Mouse (Mus musculus): ENCODE results near the gene Rps6ka5. TPM values are rescaled to one million over a fixed set of nuclear protein-coding genes. Genes with fewer than 3 reads are reported as not detected.

Rps6ka5 gene
- polyA plus RNA-seq, 1 experiment from 2014 or later: 1.6 TPM

GRCm38 (mm10) chr12:100529651-100530050, 197.1 kb downstream of the Rps6ka5 start:
- WGBS (ENCODE audit: insufficient replicate concordance): 74% methylated on average over 5 of the region's 5 CpGs
- H3K4me1 ChIP-seq (replicated peaks): peaks cover 5% of the 10 kb centered on the region; the same call in 1 of the 2 replicates
- no peak overlapping the region for H3K4me3 ChIP-seq (replicated peaks)
- no peaks in the 10 kb centered on the region for H3K9me3 ChIP-seq (replicated peaks)
- no peak overlapping the region for H3K9ac ChIP-seq
- no peak overlapping the region for H3K27ac ChIP-seq (replicated peaks)
- H3K27me3 ChIP-seq: no peaks in the 10 kb centered on the region
- ATAC-seq (ENCODE audit: insufficient read depth): no peak
- H3K36me3 ChIP-seq (replicated peaks): no peaks in the 10 kb centered on the region
- H3K4me2 ChIP-seq: no peak overlapping the region

- Histone ChIP-seq H3K4me3 (replicated peaks) (no peak overlapping the region), H3K27me3 (no peaks in the 10 kb centered on the region), H3K4me2 (no peak overlapping the region), H3K4me1 (replicated peaks) (peaks cover 5% of the 10 kb centered on the region; the same call in 1 of the 2 replicates), H3K36me3 (replicated peaks) (no peaks in the 10 kb centered on the region), H3K9ac (no peak overlapping the region), H3K27ac (replicated peaks) (no peak overlapping the region), H3K9me3 (replicated peaks) (no peaks in the 10 kb centered on the region)
- ATAC-seq (ENCODE audit: insufficient read depth): no peak; the same call in 1 of the 2 replicates
- 49% methylated on average over 8 of the region's 8 CpGs for WGBS (ENCODE audit: insufficient replicate concordance)
These were observed 197.6 kb downstream of the Rps6ka5 start for GRCm38 (mm10) chr12:100529172-100529571.

- H3K9me3 ChIP-seq (replicated peaks): no peaks in the 10 kb centered on the region
- H3K4me3 ChIP-seq (replicated peaks): no peak overlapping the region
- no peaks in the 10 kb centered on the region for H3K36me3 ChIP-seq (replicated peaks)
- H3K27me3 ChIP-seq: no peaks in the 10 kb centered on the region
- 43% methylated on average over 3 of the region's 3 CpGs for WGBS (ENCODE audit: insufficient replicate concordance)
- no peak overlapping the region for H3K27ac ChIP-seq (replicated peaks)
- peaks cover 5% of the 10 kb centered on the region; the same call in 1 of the 2 replicates for H3K4me1 ChIP-seq (replicated peaks)
- no peak overlapping the region for H3K9ac ChIP-seq
- H3K4me2 ChIP-seq: no peak overlapping the region
- no peak for ATAC-seq (ENCODE audit: insufficient read depth)
These were observed 198.5 kb downstream of the Rps6ka5 start for GRCm38 (mm10) chr12:100528246-100528645.

DNA sequence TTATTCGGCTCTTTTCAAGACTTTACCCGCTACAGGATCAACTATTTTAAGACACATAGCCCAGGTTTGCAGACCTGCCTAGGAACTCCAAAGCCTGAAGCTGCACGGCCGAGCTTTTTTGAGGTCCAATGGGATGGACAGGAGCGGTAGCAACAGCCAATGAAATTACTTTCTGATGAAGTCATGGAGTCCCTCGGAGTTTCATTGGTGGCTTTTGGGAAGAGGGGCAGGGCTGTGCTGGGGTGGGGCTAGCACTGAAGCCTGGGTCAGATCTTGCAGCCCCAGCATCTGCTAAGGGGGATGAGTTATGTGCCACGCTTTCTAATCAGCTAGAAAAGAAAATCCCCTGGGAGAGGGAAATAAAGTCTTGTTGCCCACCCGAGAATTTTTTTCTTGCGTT, 199.0 kb downstream of the Rps6ka5 start:
- Histone ChIP-seq H3K27ac (replicated peaks) (no peak overlapping the region), H3K27me3 (no peaks in the 10 kb centered on the region), H3K36me3 (replicated peaks) (no peaks in the 10 kb centered on the region), H3K4me1 (replicated peaks) (peaks cover 5% of the 10 kb centered on the region; the same call in 1 of the 2 replicates), H3K4me2 (0 out of 2 replicates have a peak overlapping the region, but pooled peaks have one; percentile 21), H3K4me3 (replicated peaks) (no peak overlapping the region), H3K9me3 (replicated peaks) (no peaks in the 10 kb centered on the region), H3K9ac (no peak overlapping the region)
- peak; percentile 73 for ATAC-seq (ENCODE audit: insufficient read depth)
- 11% methylated on average over 9 of the region's 9 CpGs for WGBS (ENCODE audit: insufficient replicate concordance)

GRCm38 (mm10) chr12:100527241-100527640, 199.5 kb downstream of the Rps6ka5 start:
- 68% methylated on average over 9 of the region's 9 CpGs for WGBS (ENCODE audit: insufficient replicate concordance)
- Histone ChIP-seq H3K27ac (replicated peaks) (no peak overlapping the region), H3K36me3 (replicated peaks) (no peaks in the 10 kb centered on the region), H3K9me3 (replicated peaks) (no peaks in the 10 kb centered on the region), H3K4me2 (0 out of 2 replicates have a peak overlapping the region, but pooled peaks have one; percentile 21), H3K27me3 (no peaks in the 10 kb centered on the region), H3K4me1 (replicated peaks) (peaks cover 5% of the 10 kb centered on the region; the same call in 1 of the 2 replicates), H3K4me3 (replicated peaks) (no peak overlapping the region), H3K9ac (no peak overlapping the region)
- no peak for ATAC-seq (ENCODE audit: insufficient read depth)

GRCm38 (mm10) chr12:100525939-100526338, 200.8 kb downstream of the Rps6ka5 start:
- Histone ChIP-seq H3K4me3 (replicated peaks) (no peak overlapping the region), H3K27ac (replicated peaks) (no peak overlapping the region), H3K27me3 (peaks cover 10% of the 10 kb centered on the region), H3K9me3 (replicated peaks) (no peaks in the 10 kb centered on the region), H3K9ac (no peak overlapping the region), H3K36me3 (replicated peaks) (no peaks in the 10 kb centered on the region), H3K4me1 (replicated peaks) (peaks cover 8% of the 10 kb centered on the region; the same call in 1 of the 2 replicates), H3K4me2 (no peak overlapping the region)
- 57% methylated on average over 1 of the region's 1 CpGs for WGBS (ENCODE audit: insufficient replicate concordance)
- ATAC-seq (ENCODE audit: insufficient read depth): no peak

- H3K4me2 ChIP-seq: peak within 1 kb of the TSS; percentile 79
- H3K27ac ChIP-seq (replicated peaks): no peak within 1 kb of the TSS
- no peaks in the 10 kb centered on the region for H3K36me3 ChIP-seq (replicated peaks)
- peak within 1 kb of the TSS; percentile 65 for H3K4me3 ChIP-seq (replicated peaks)
- peaks cover 17% of the 10 kb centered on the region; the same call in 1 of the 2 replicates for H3K4me1 ChIP-seq (replicated peaks)
- peak; percentile 63 for ATAC-seq (ENCODE audit: insufficient read depth)
- peak within 1 kb of the TSS; percentile 64 for H3K9ac ChIP-seq
- peaks cover 32% of the 10 kb centered on the region for H3K27me3 ChIP-seq
- H3K9me3 ChIP-seq (replicated peaks): no peaks in the 10 kb centered on the region
- 4% methylated on average over 41 of the region's 42 CpGs for WGBS (ENCODE audit: insufficient replicate concordance)
These were observed 206.0 kb downstream of the Rps6ka5 start, which contains the start of gene Ttc7b for GRCm38 (mm10) chr12:100520794-100521186. Ttc7b (minus strand) TSS chr12:100520826.

GRCm38 (mm10) chr12:100520077-100520793, 206.5 kb downstream of the Rps6ka5 start:
- Histone ChIP-seq H3K27ac (replicated peaks) (no peak overlapping the region), H3K27me3 (peaks cover 32% of the 10 kb centered on the region), H3K36me3 (replicated peaks) (no peaks in the 10 kb centered on the region), H3K9me3 (replicated peaks) (no peaks in the 10 kb centered on the region), H3K4me1 (replicated peaks) (peaks cover 17% of the 10 kb centered on the region; the same call in 1 of the 2 replicates), H3K4me2 (peak overlapping the region; percentile 79), H3K4me3 (replicated peaks) (peak overlapping the region; percentile 65), H3K9ac (peak overlapping the region; percentile 64)
- ATAC-seq (ENCODE audit: insufficient read depth): peak; percentile 49
- under 1% methylated on average over 75 of the region's 76 CpGs for WGBS (ENCODE audit: insufficient replicate concordance)

DNA sequence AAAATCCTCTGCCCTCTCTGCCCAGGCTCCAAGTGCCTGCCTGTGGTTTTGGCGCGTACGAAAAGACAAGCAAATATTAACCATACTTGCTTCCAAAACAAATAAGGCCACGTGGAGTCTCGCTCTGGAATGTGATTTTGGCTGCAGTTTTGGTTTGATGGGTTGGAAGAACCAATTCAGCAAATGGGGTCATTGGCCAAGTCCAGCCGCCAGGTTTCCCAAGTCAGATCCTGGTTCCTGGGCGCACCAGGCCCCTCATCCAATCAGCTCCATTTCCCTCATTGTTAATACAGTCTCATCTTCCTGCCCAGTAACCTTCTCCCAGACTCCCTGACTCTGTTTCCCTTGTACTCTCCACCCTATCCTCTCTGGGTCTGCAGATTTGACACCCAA, 207.1 kb downstream of the Rps6ka5 start:
- H3K9me3 ChIP-seq (replicated peaks): no peaks in the 10 kb centered on the region
- WGBS (ENCODE audit: insufficient replicate concordance): 36% methylated on average over 7 of the region's 7 CpGs
- H3K4me1 ChIP-seq (replicated peaks): peaks cover 17% of the 10 kb centered on the region; the same call in 1 of the 2 replicates
- no peaks in the 10 kb centered on the region for H3K36me3 ChIP-seq (replicated peaks)
- peak overlapping the region; percentile 79 for H3K4me2 ChIP-seq
- H3K4me3 ChIP-seq (replicated peaks): peak overlapping the region; percentile 65
- peaks cover 32% of the 10 kb centered on the region for H3K27me3 ChIP-seq
- no peak for ATAC-seq (ENCODE audit: insufficient read depth)
- no peak overlapping the region for H3K9ac ChIP-seq
- no peak overlapping the region for H3K27ac ChIP-seq (replicated peaks)

- H3K9me3 ChIP-seq (replicated peaks): no peaks in the 10 kb centered on the region
- H3K4me3 ChIP-seq (replicated peaks): no peak overlapping the region
- H3K27me3 ChIP-seq: peaks cover 32% of the 10 kb centered on the region
- no peak for ATAC-seq (ENCODE audit: insufficient read depth)
- no peak overlapping the region for H3K9ac ChIP-seq
- 52% methylated on average over 9 of the region's 9 CpGs for WGBS (ENCODE audit: insufficient replicate concordance)
- H3K4me2 ChIP-seq: no peak overlapping the region
- peaks cover 17% of the 10 kb centered on the region; the same call in 1 of the 2 replicates for H3K4me1 ChIP-seq (replicated peaks)
- H3K36me3 ChIP-seq (replicated peaks): no peaks in the 10 kb centered on the region
- no peak overlapping the region for H3K27ac ChIP-seq (replicated peaks)
These were observed 209.4 kb downstream of the Rps6ka5 start for GRCm38 (mm10) chr12:100517371-100517770.

DNA sequence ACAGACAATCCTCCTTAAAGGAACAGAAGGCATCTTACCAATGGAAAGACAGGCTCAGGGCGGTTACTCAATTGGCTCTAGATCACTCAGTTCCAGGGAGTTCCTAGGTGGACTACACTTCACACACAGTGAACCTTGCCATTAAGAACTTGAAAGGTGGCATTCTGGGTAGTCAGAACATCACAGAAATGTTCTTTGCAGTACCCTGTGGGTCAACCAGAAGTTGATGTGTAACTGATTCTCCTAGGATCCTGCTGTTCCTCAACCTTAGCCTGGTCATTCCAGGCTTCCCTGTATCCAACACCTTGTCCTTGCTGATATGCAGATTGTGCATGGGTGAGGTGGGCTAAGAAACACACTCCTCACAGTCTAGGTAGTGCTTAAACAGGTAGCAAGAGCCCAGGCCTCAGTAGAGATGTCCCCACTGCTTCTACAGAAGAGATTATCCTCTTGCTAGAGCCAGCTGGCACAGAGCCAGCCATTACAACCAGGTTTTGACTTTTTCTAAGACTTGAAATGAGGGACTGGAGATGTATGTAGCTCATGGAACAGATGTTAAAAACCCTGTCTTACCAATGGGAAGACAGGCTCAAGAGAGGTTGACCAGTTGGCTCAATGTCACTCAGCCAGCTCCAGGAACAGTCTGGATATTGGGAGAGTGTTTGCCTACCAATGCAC, 210.5 kb downstream of the Rps6ka5 start:
- Histone ChIP-seq H3K9me3 (replicated peaks) (no peaks in the 10 kb centered on the region), H3K27ac (replicated peaks) (no peak overlapping the region), H3K4me2 (no peak overlapping the region), H3K4me1 (replicated peaks) (peaks cover 17% of the 10 kb centered on the region; the same call in 1 of the 2 replicates), H3K4me3 (replicated peaks) (no peak overlapping the region), H3K9ac (no peak overlapping the region), H3K36me3 (replicated peaks) (no peaks in the 10 kb centered on the region), H3K27me3 (peaks cover 26% of the 10 kb centered on the region)
- no peak for ATAC-seq (ENCODE audit: insufficient read depth)
- 71% methylated on average over 1 of the region's 1 CpGs for WGBS (ENCODE audit: insufficient replicate concordance)

Data from liver, embryonic 15.5 days (tissue).